Mouse (Mus musculus) liver, embryonic 13.5 days (tissue): ENCODE data around the gene Dmrtc1c2. TPM values are rescaled to one million over a fixed set of nuclear protein-coding genes. Genes with fewer than 3 reads are reported as not detected.
"Not testable (repeated sequence)": the region's sequence is repeated elsewhere in the genome, so short reads cannot be mapped to it uniquely, and the experiment has no call there.

Experiments used
- ATAC-seq: fragments of 200-750 bp; cut with Nextera tagmentation; 2 replicates; pipeline ENCODE4 v1.8.0; 2017; ENCODE audit warnings: low read depth, mild to moderate bottlenecking, moderate number of reproducible peaks, moderate library complexity
- DNase-seq: peaks from one replicate; pipeline ENCODE4 v3.0.0; 2022
- H3K27ac ChIP-seq: fragments of 300-500 bp; sonication (generic); 2 replicates; pipeline ENCODE4 v1.5.1; 2015; ENCODE audit warnings: moderate library complexity, mild to moderate bottlenecking, inconsistent platforms
- H3K27me3 ChIP-seq: fragments of 300-500 bp; sonication (generic); 2 replicates; pipeline ENCODE4 v1.6.1; 2015; ENCODE audit warnings: mild to moderate bottlenecking, inconsistent platforms
- H3K36me3 ChIP-seq: fragments of 300-500 bp; sonication (generic); 2 replicates; pipeline ENCODE4 v1.6.1; 2015; ENCODE audit warnings: mild to moderate bottlenecking, inconsistent platforms
- H3K4me1 ChIP-seq: fragments of 300-500 bp; sonication (generic); replicated peaks from 2 replicates; pipeline ENCODE4 v1.6.1; 2015; ENCODE audit warnings: inconsistent platforms
- H3K4me2 ChIP-seq: fragments of 300-500 bp; sonication (generic); 2 replicates; pipeline ENCODE4 v1.6.1; 2015; ENCODE audit warnings: inconsistent platforms, mild to moderate bottlenecking, moderate library complexity
- H3K4me3 ChIP-seq: fragments of 300-500 bp; sonication (generic); replicated peaks from 2 replicates; pipeline ENCODE4 v1.5.1; 2015; ENCODE audit warnings: mild to moderate bottlenecking, inconsistent platforms
- H3K9ac ChIP-seq: fragments of 300-500 bp; sonication (generic); 2 replicates; pipeline ENCODE4 v1.6.1; 2015; ENCODE audit warnings: mild to moderate bottlenecking, inconsistent platforms
- H3K9me3 ChIP-seq: fragments of 300-500 bp; sonication (generic); replicated peaks from 2 replicates; pipeline ENCODE4 v1.6.1; 2016; ENCODE audit warnings: inconsistent platforms
- WGBS: fragments of 180-500 bp; shearing (Covaris S2); methylation state at CpG from one replicate; pipeline ENCODE4 v1.1.7; 2015; ENCODE audit not compliant: insufficient replicate concordance; 5-methylcytosine and 5-hydroxymethylcytosine counted together
- polyA plus RNA-seq: library from polyadenylated mRNA; unstranded; fragments of >200 nt; fragmentation: Nextera tagmentation; extraction: Ambion mirVana; gene quantifications from 2 replicates; pipeline ENCODE4 v1.2.1, GENCODE M21; 2015

Dmrtc1c2 gene
- not detected in 2 replicates for polyA plus RNA-seq

DNA sequence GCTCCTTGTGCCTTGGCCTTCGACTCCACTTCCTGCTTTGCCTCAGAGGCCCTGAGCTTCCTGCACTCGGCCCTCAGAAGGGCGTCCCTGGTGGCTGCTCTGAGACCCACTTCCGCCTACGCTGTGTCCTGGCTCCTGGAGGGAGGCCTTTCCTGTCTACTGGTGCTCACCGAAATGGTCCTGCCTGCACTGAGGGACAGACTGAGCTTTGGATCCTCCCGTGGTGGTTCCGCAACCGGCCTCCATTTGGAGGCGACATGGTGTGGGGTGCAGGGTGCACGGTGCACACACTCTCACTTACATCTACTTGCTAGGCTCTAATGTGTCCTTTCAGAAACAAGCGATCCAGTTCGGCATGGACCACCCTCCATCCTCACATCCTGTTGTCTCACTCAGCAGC, at the start of gene Dmrtc1c2:
Gene Dmrtc1c2, minus strand, starts transcription at position 101 of the 400 bp plus-strand sequence.
- not testable (repeated sequence) for H3K4me1 ChIP-seq, H3K9ac ChIP-seq, ATAC-seq, H3K9me3 ChIP-seq, H3K4me3 ChIP-seq, H3K27me3 ChIP-seq, H3K4me2 ChIP-seq, H3K36me3 ChIP-seq, H3K27ac ChIP-seq, DNase-seq
- WGBS = 83% methylated on average over 4 of the region's 13 CpGs

DNA sequence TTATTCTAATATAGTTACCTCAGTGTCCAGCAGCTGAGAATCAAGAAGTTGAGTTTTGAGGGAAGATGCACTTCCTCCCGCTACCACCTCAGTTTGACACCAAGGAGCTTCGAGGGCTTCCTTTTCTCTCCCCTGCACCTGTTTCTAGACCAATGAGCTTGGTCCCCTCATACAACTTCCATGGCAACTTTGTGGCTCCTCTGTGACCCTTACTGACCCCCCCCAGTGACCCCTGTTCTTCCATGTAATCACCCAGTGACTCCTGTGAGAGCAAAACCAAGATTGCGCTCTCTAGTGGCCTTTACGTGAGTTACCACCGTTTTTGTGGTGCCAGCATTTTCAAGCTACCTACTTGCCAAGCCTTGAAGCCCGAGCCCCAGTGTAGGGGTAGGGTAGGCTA, 13.5 kb upstream of the Dmrtc1c2 start, which contains the start of gene 1700031F05Rik:
Gene 1700031F05Rik, minus strand, starts transcription at position 101 of the 400 bp plus-strand sequence.
- Histone ChIP-seq H3K4me1 (no peaks in the 10 kb centered on the region), H3K4me2 (no peak within 1 kb of the TSS), H3K27me3 (no peaks in the 10 kb centered on the region), H3K36me3 (no peaks in the 10 kb centered on the region), H3K9ac (no peak within 1 kb of the TSS), H3K9me3 (no peaks in the 10 kb centered on the region), H3K4me3 (no peak within 1 kb of the TSS), H3K27ac (no peak within 1 kb of the TSS)
- 60% methylated on average over 6 of the region's 6 CpGs for WGBS
- DNase-seq (no peak), ATAC-seq (no peak)

- Histone ChIP-seq H3K9me3 (no peaks in the 10 kb centered on the region), H3K4me3 (no peak overlapping the region), H3K4me2 (no peak overlapping the region), H3K27ac (no peak overlapping the region), H3K4me1 (no peaks in the 10 kb centered on the region), H3K36me3 (no peaks in the 10 kb centered on the region), H3K27me3 (no peaks in the 10 kb centered on the region), H3K9ac (no peak overlapping the region)
- DNase-seq (no peak), ATAC-seq (no peak)
- WGBS = 40% methylated on average over 4 of the region's 4 CpGs
Observed at GRCm38 (mm10) chrX:102812311-102812710, 42.1 kb downstream of the Dmrtc1c2 start.

- WGBS = 60% methylated on average over 1 of the region's 14 CpGs
- not testable (repeated sequence) for H3K4me2 ChIP-seq, H3K36me3 ChIP-seq, H3K4me1 ChIP-seq, ATAC-seq, H3K4me3 ChIP-seq, H3K27ac ChIP-seq, H3K9me3 ChIP-seq, H3K27me3 ChIP-seq, DNase-seq, H3K9ac ChIP-seq
Observed at GRCm38 (mm10) chrX:102802663-102803062, 51.8 kb downstream of the Dmrtc1c2 start, which contains the start of gene Dmrtc1c1. Gene Dmrtc1c1 (plus strand): TSS chrX:102802963.

Other genes with a start within 250 kb of the Dmrtc1c2 start
- 1.0 and 1.1 TPM in 2 replicates for gene Phka1, start 210.4 kb downstream of the Dmrtc1c2 start, polyA plus RNA-seq
- not detected in 2 replicates for gene Gm3880, start 167.6 kb downstream of the Dmrtc1c2 start, polyA plus RNA-seq
- gene Gm9112, start 147.0 kb downstream of the Dmrtc1c2 start, polyA plus RNA-seq = not detected in 2 replicates
- gene Dmrtc1b, start 146.8 kb downstream of the Dmrtc1c2 start, polyA plus RNA-seq = not detected in 2 replicates
- not detected in 2 replicates for gene Dmrtc1c1, start 51.7 kb downstream of the Dmrtc1c2 start, polyA plus RNA-seq
- not detected in 2 replicates for gene 1700031F05Rik, start 13.4 kb upstream of the Dmrtc1c2 start, polyA plus RNA-seq
- gene Dmrtc1a, start 54.1 kb upstream of the Dmrtc1c2 start, polyA plus RNA-seq = not detected in 2 replicates
- not detected in 2 replicates for gene 1700011M02Rik, start 54.3 kb upstream of the Dmrtc1c2 start, polyA plus RNA-seq
- gene 1700018G05Rik, start 73.8 kb upstream of the Dmrtc1c2 start, polyA plus RNA-seq = not detected in 2 replicates